Mouse (Mus musculus): Measurements from ENCODE around the gene Slamf6.

DNA sequence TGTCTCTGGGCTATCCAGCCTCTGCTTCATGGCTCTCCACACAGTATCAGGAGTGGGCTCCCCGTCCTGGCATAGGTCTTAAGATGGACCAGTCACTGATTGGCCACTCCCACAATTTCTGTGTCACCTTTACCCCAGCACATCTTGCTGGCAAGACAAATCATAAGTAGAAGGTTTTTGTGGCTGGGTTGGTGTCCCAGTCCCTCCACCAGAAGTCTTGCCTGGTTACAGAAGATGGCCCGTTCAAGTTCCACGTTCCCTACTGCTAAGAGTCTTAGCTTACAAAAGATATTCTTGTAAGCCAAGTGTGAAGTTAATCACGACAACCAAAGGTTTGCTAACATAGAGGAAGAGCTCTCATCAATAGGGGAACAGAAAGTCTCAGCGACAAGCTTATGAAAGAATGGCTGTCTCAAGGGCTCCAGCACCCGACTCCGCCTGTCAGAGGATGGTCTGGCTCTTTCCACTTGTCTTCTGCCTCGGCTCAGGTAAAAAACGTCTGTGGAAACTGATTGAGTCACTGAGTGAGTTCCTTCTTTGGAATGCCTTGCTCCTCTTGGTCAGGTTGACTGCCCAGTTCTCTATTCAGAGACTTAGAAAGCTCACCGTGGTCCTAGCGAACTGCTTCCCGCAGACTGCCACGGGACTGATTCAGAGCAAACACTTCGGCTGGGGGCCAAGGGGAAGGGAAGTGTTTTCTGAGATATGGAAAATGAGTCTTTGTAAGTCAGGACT, at the start of gene Slamf6:
- TF ChIP-seq CTCF (IDR thresholded peaks at IDR 0.05) (no peak), EP300 (IDR thresholded peaks at IDR 0.05) (no peak)
